Mouse (Mus musculus) adrenal gland, adult 8-10 months (tissue): Measurements from ENCODE around the gene Iglon5. TPM values are rescaled to one million over a fixed set of nuclear protein-coding genes. Genes with fewer than 3 reads are reported as not detected.

ENCODE experiments used
- DNase-seq: peaks from one replicate; pipeline ENCODE4 v3.0.0; 2022
- microRNA-seq, 2 experiments: library from miRNA; unstranded; fragments of <30 nt; microRNA quantifications; one replicate each; pipeline ENCODE4 v1.2.0; 2022
- total RNA-seq, 4 experiments: library from RNA; stranded (reverse); gene quantifications; 2 replicates each; pipeline ENCODE4 v1.2.4; 2022

Iglon5 gene
- total RNA-seq, 4 experiments from 2014 or later, result 2.9 to 4.8 (median 3.6) TPM

- no peak for DNase-seq
These were observed 65.8 kb downstream of the Iglon5 start for GRCm38 (mm10) chr7:43423991-43424625.

GRCm38 (mm10) chr7:43422995-43423617, 66.8 kb downstream of the Iglon5 start:
- peak; percentile 67 for DNase-seq

Small RNA genes within 50 kb of the gene (microRNA-seq; reads per million reads assigned to microRNA genes)
- 0.18 to 1.8 reads per million in 2 experiments for gene Mir7051

Other genes with a start within 250 kb of the Iglon5 start
- 10 to 100 TPM; 19.4 to 29.3 (median 24.1) TPM for gene Zfp715, start 176.8 kb downstream of the Iglon5 start, total RNA-seq
- not detected for gene Siglecf, start 138.7 kb downstream of the Iglon5 start, total RNA-seq
- under 1 TPM; 0.12 to 0.52 (median 0.38) TPM for gene Siglecg, start 81.9 kb downstream of the Iglon5 start, total RNA-seq
- not detected for gene Lim2, start 62.4 kb downstream of the Iglon5 start, total RNA-seq
- gene Nkg7, start 53.0 kb downstream of the Iglon5 start, total RNA-seq, result 1 to 10 TPM in 3 of 4 experiments, under 1 TPM in 1; 0.77 to 1.3 (median 1.1) TPM
- not detected for gene Cldnd2, start 49.3 kb downstream of the Iglon5 start, total RNA-seq
- 100 to 1,000 TPM; 286 to 399 (median 360) TPM for gene Etfb, start 46.0 kb downstream of the Iglon5 start, total RNA-seq
- 1 to 10 TPM in 1 of 4 experiments, under 1 TPM in 2, not detected in 1; 0.35 to 3.3 (median 0.80) TPM for gene Gm45233, start 45.9 kb downstream of the Iglon5 start, total RNA-seq
- gene Vsig10l, start 26.9 kb downstream of the Iglon5 start, total RNA-seq, result 1 to 10 TPM; 1.3 to 4.3 (median 3.1) TPM
- gene 4931406B18Rik, start 15.9 kb upstream of the Iglon5 start, total RNA-seq, result not detected
- gene Cd33, start 54.4 kb upstream of the Iglon5 start, total RNA-seq, result 1 to 10 TPM; 4.0 to 7.3 (median 5.9) TPM
- gene Zfp658, start 72.2 kb upstream of the Iglon5 start, total RNA-seq, result 1 to 10 TPM; 2.8 to 4.1 (median 3.5) TPM
- gene Zfp719, start 89.5 kb upstream of the Iglon5 start, total RNA-seq, result 10 to 100 TPM; 17.8 to 22.1 (median 19.4) TPM
- not detected for gene Zfp819, start 117.1 kb upstream of the Iglon5 start, total RNA-seq
- gene Ceacam18, start 144.6 kb upstream of the Iglon5 start, total RNA-seq, result under 1 TPM in 3 of 4 experiments, not detected in 1; 0.15 to 0.22 (median 0.19) TPM
- 1 to 10 TPM; 2.3 to 4.3 (median 3.5) TPM for gene Siglece, start 170.1 kb upstream of the Iglon5 start, total RNA-seq
- 10 to 100 TPM; 11.5 to 13.4 (median 12.6) TPM for gene Ctu1, start 181.9 kb upstream of the Iglon5 start, total RNA-seq
- gene Klk14, start 200.3 kb upstream of the Iglon5 start, total RNA-seq, result not detected
- under 1 TPM in 2 of 4 experiments, not detected in 2; 0.15 to 0.16 TPM for gene Klk13, start 222.5 kb upstream of the Iglon5 start, total RNA-seq